Mouse (Mus musculus): ENCODE measurements around the gene Nutf2-ps1. TPM values are rescaled to one million over a fixed set of nuclear protein-coding genes. Genes with fewer than 3 reads are reported as not detected.

Gene Nutf2-ps1
- total and polyA plus RNA-seq, 3 experiments = 50.8 to 509 (median 220) TPM

DNA sequence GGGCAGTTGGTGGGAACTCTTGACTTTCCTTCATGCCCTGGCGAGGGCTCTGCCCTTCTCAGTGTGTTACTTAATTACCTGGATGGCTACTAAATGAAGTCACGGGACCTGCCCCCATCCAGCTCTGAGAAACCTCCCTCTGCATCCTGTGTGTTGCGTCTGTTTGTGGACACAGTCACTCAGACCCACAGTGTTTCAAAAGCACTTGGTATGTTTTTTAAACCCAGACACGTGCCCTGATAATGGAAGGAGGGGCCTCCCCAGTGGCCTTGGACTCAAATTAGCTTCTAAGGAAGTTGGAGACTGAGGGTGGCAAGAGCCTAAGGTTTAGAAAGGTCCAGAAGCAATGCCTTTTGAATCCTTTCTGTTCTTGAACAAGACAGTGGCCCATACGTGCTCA is 50.1 kb downstream of the Nutf2-ps1 start:
- no peak overlapping the region for H3K9ac ChIP-seq (ENCODE audit: insufficient read depth, low read depth)
- TF ChIP-seq ELF1 (IDR thresholded peaks at IDR 0.05; ENCODE audit: low read depth, low read length) = no peak
- TF ChIP-seq MAX (IDR thresholded peaks at IDR 0.05; ENCODE audit: low read length) = peak; percentile 19; the same call in 1 of the 2 replicates
- no peak for TF ChIP-seq RCOR1 (conservative IDR thresholded peaks at IDR 0.05; ENCODE audit: low read depth, low read length)
- TF ChIP-seq USF2 (conservative IDR thresholded peaks at IDR 0.05; ENCODE audit: low read depth, low read length) = no peak
- no peak for TF ChIP-seq MAZ (IDR thresholded peaks at IDR 0.05; ENCODE audit: low read depth, low read length)
- no peak for TF ChIP-seq ZNF384 (IDR thresholded peaks at IDR 0.05; ENCODE audit: low read depth, low read length)
- no peak for TF ChIP-seq POLR2AphosphoS2 (IDR thresholded peaks at IDR 0.05; ENCODE audit: low read depth, low read length)
- no peak for TF ChIP-seq CHD2 (IDR thresholded peaks at IDR 0.05; ENCODE audit: low read length)
- 0 out of 2 replicates have a peak, but pooled peaks have one; percentile 16 for TF ChIP-seq USF1 (IDR thresholded peaks at IDR 0.05; ENCODE audit: low read depth, low read length)
- TF ChIP-seq ZC3H11A (IDR thresholded peaks at IDR 0.05; ENCODE audit: low read depth, low read length) = no peak
- TF ChIP-seq MAFK (IDR thresholded peaks at IDR 0.05; ENCODE audit: insufficient replicate concordance, low read length) = no peak
- no peak for TF ChIP-seq NRF1 (IDR thresholded peaks at IDR 0.05; ENCODE audit: low read depth, low read length)
- TF ChIP-seq BHLHE40 (IDR thresholded peaks at IDR 0.05; ENCODE audit: low read depth, low read length) = peak; percentile 75
- TF ChIP-seq JUN (IDR thresholded peaks at IDR 0.05; ENCODE audit: insufficient read depth, low read depth, low read length) = no peak
- TF ChIP-seq MEF2A (IDR thresholded peaks at IDR 0.05; ENCODE audit: borderline replicate concordance, low read depth, low read length) = no peak
- no peak for TF ChIP-seq SMC3 (IDR thresholded peaks at IDR 0.05; ENCODE audit: low read depth, low read length)
- TF ChIP-seq KAT2A (IDR thresholded peaks at IDR 0.05; ENCODE audit: insufficient replicate concordance, low read length) = no peak
- TF ChIP-seq POLR2A (IDR thresholded peaks at IDR 0.05; ENCODE audit: low read depth, low read length) = no peak
- TF ChIP-seq JUND (conservative IDR thresholded peaks at IDR 0.05; ENCODE audit: low read depth, low read length) = no peak
- no peak for TF ChIP-seq TCF12 (IDR thresholded peaks at IDR 0.05; ENCODE audit: low read depth, low read length)
- TF ChIP-seq PAX5 (IDR thresholded peaks at IDR 0.05; ENCODE audit: low read length) = no peak
- no peak for TF ChIP-seq E2F4 (IDR thresholded peaks at IDR 0.05; ENCODE audit: insufficient replicate concordance, low read depth, low read length)
- TF ChIP-seq UBTF (IDR thresholded peaks at IDR 0.05; ENCODE audit: low read depth, low read length) = no peak
- peak; percentile 30; the same call in 1 of the 2 replicates for TF ChIP-seq ETS1 (conservative IDR thresholded peaks at IDR 0.05; ENCODE audit: low read depth, low read length)
- no peak for TF ChIP-seq EP300 (IDR thresholded peaks at IDR 0.05; ENCODE audit: low read length)
- no peaks in the 10 kb centered on the region for H3K9me3 ChIP-seq (replicated peaks; ENCODE audit: low read length)
- peaks cover 37 to 66% of the 10 kb centered on the region in 2 experiments for H3K4me1 ChIP-seq (ENCODE audit: control insufficient read depth in 1 of 2, insufficient read depth in 2 of 2)
- in situ Hi-C loops (cut with MboI; ENCODE audit: low pct_ligation_motif_present, low pct_unique_long_range_greater_than_20kb, low sequenced_read_pairs) (loop anchor here (10.0 kb wide), 1 partner anchor 114 kb away; no protein-coding TSS in a partner anchor), dilution Hi-C loops (cut with MboI; ENCODE audit: extremely low pct_ligation_motif_present, extremely low pct_unique_long_range_greater_than_20kb, low sequenced_read_pairs) (no loop called here)
- DNase-seq (ENCODE audit: extremely low read depth) = peak; percentile 35
- no peak overlapping the region for H3K27ac ChIP-seq (ENCODE audit: insufficient read depth, low read depth)
- H3K4me2 ChIP-seq (ENCODE audit: insufficient read depth, low read depth, poor library complexity, severe bottlenecking) = no peak overlapping the region
- H3K36me3 ChIP-seq (replicated peaks in 1 of 2; ENCODE audit: control insufficient read depth in 1 of 2, insufficient read depth in 1 of 2, low read length in 1 of 2) = peaks cover 74 to 87% of the 10 kb centered on the region in 2 experiments
- H3K27me3 ChIP-seq (replicated peaks) = no peaks in the 10 kb centered on the region
- peaks cover 9% of the 10 kb centered on the region for H3K79me2 ChIP-seq (replicated peaks; ENCODE audit: control insufficient read depth, extremely low read depth, insufficient read depth, poor library complexity, severe bottlenecking)
- H3K4me3 ChIP-seq (replicated peaks in 1 of 3; ENCODE audit: low read depth in 2 of 3, low read length in 2 of 3, poor library complexity in 1 of 3) = no peak overlapping the region

Other genes starting within 250 kb of the Nutf2-ps1 start
- 3.9 TPM in 1 of 2 replicates, not detected in the other for gene Gm10197, start 217.3 kb downstream of the Nutf2-ps1 start, total RNA-seq (2012; rRNA removed)
- gene Gm10197, start 217.3 kb downstream of the Nutf2-ps1 start, total RNA-seq (2014; rRNA removed) = not detected in 2 replicates
- 11.5 TPM in 1 of 2 replicates, not detected in the other for gene Gm10197, start 217.3 kb downstream of the Nutf2-ps1 start, polyA plus RNA-seq (2012; ENCODE audit: insufficient read length, low read depth)
- gene Smndc1, start 198.5 kb downstream of the Nutf2-ps1 start, total RNA-seq (2012; rRNA removed) = 20.5 and 20.9 TPM in 2 replicates
- gene Smndc1, start 198.5 kb downstream of the Nutf2-ps1 start, total RNA-seq (2014; rRNA removed) = 41.1 and 41.3 TPM in 2 replicates
- 96.6 and 104 TPM in 2 replicates for gene Smndc1, start 198.5 kb downstream of the Nutf2-ps1 start, polyA plus RNA-seq (2012; ENCODE audit: insufficient read length, low read depth)
- 10.6 and 10.9 TPM in 2 replicates for gene Dusp5, start 60.0 kb downstream of the Nutf2-ps1 start, total RNA-seq (2012; rRNA removed)
- gene Dusp5, start 60.0 kb downstream of the Nutf2-ps1 start, total RNA-seq (2014; rRNA removed) = 13.2 and 15.2 TPM in 2 replicates
- gene Dusp5, start 60.0 kb downstream of the Nutf2-ps1 start, polyA plus RNA-seq (2012; ENCODE audit: insufficient read length, low read depth) = 13.8 and 18.2 TPM in 2 replicates
- gene Smc3, start 11.3 kb upstream of the Nutf2-ps1 start, total RNA-seq (2012; rRNA removed) = 45.7 and 54.0 TPM in 2 replicates
- gene Smc3, start 11.3 kb upstream of the Nutf2-ps1 start, total RNA-seq (2014; rRNA removed) = 56.0 and 62.1 TPM in 2 replicates
- gene Smc3, start 11.3 kb upstream of the Nutf2-ps1 start, polyA plus RNA-seq (2012; ENCODE audit: insufficient read length, low read depth) = 75.2 and 76.3 TPM in 2 replicates
- gene Rbm20, start 88.2 kb upstream of the Nutf2-ps1 start, total RNA-seq (2012; rRNA removed) = 0.08 and 0.13 TPM in 2 replicates
- gene Rbm20, start 88.2 kb upstream of the Nutf2-ps1 start, total RNA-seq (2014; rRNA removed) = 0.04 and 0.05 TPM in 2 replicates
- gene Rbm20, start 88.2 kb upstream of the Nutf2-ps1 start, polyA plus RNA-seq (2012; ENCODE audit: insufficient read length, low read depth) = 0.49 and 0.56 TPM in 2 replicates